9 mouse cellular contexts compared by ENCODE assay signal in genomic region chr15:98806071-98806808, GRCm38 (mm10). TPM values are rescaled to one million over a fixed set of nuclear protein-coding genes. Genes with fewer than 3 reads are reported as not detected.
DNase-seq lines count a peak whose midpoint lies in the region; ATAC-seq and TF ChIP-seq lines count a peak whose summit lies in the region.
"Had no signal": no experiment of that assay in that cellular context is flagged by ENCODE, and none has a peak within 500 bp of the region (broad histone marks: within the 10 kb centered on the region; RNA-seq: fewer than 3 reads in every experiment).

No protein-coding gene starts in this region.

- DNase-seq in heart, adult 11 months: no peak
- no peak for DNase-seq in ES-E14 (ENCODE audit: low read depth, low spot score)
- DNase-seq in forebrain, postnatal 0 days: no peak
- DNase-seq in liver, postnatal 0 days: no peak
- DNase-seq in frontal cortex, postnatal 36 days (ENCODE audit: low spot score in 2 of 2): no peak
- no peak for DNase-seq in layer of hippocampus, adult 8-10 months (ENCODE audit: low spot score in 2 of 2)
- DNase-seq in thymus, postnatal 25 days: no peak

- 5% methylated on average over 30 of the region's 30 CpGs for WGBS in heart, embryonic 12.5 days
- WGBS in forebrain, postnatal 0 days: 11% methylated on average over 30 of the region's 30 CpGs
- 12% methylated on average over 30 of the region's 30 CpGs for WGBS in liver, postnatal 0 days (ENCODE audit: insufficient replicate concordance)

- no peak for TF ChIP-seq CTCF in forebrain, postnatal 0 days (IDR thresholded peaks at IDR 0.05; ENCODE audit: low read depth)
- no peak for TF ChIP-seq CTCF in liver, postnatal 0 days (IDR thresholded peaks at IDR 0.05; ENCODE audit: low read depth)

- in situ Hi-C loops in ES-E14 (cut with MboI; ENCODE audit: low sequenced_read_pairs in 2 of 2, unreplicated experiment in 2 of 2): no loop called here

- peaks cover 7% of the 10 kb centered on the region for H3K36me3 ChIP-seq in heart, embryonic 12.5 days
- H3K36me3 ChIP-seq in ES-E14 (ENCODE audit: control insufficient read depth, insufficient read depth, low read length, poor library complexity, severe bottlenecking): no peaks in the 10 kb centered on the region
- H3K36me3 ChIP-seq in forebrain, postnatal 0 days (ENCODE audit: insufficient read depth): no peaks in the 10 kb centered on the region
- 0 out of 2 replicates have a peak, but pooled peaks cover 3% of the 10 kb centered on the region for H3K36me3 ChIP-seq in liver, postnatal 0 days (replicated peaks; ENCODE audit: insufficient read depth, low read length)

- H3K9ac ChIP-seq in heart, embryonic 12.5 days: peak overlapping the region; percentile 53; the same call in 1 of the 2 replicates
- H3K9ac ChIP-seq in ES-E14 (ENCODE audit: insufficient read depth, low read depth, low read length, poor library complexity, severe bottlenecking): no peak overlapping the region
- peak overlapping the region; percentile 53 for H3K9ac ChIP-seq in forebrain, postnatal 0 days
- H3K9ac ChIP-seq in liver, postnatal 0 days (replicated peaks): no peak overlapping the region

- no peak; the same call in 1 of the 2 replicates for ATAC-seq in heart, embryonic 12.5 days (ENCODE audit: insufficient number of reproducible peaks, low FRiP score)
- ATAC-seq in forebrain, postnatal 0 days: no peak
- ATAC-seq in liver, postnatal 0 days: no peak
- ATAC-seq: inflammation-experienced regulatory T-cells, adult 6 months had no signal

- H3K9me3 ChIP-seq in heart, embryonic 12.5 days (replicated peaks): no peaks in the 10 kb centered on the region
- no peaks in the 10 kb centered on the region for H3K9me3 ChIP-seq in ES-E14 (ENCODE audit: control insufficient read depth, insufficient read depth, low read depth, low read length)
- no peaks in the 10 kb centered on the region for H3K9me3 ChIP-seq in forebrain, postnatal 0 days (ENCODE audit: low read length)
- no peaks in the 10 kb centered on the region for H3K9me3 ChIP-seq in liver, postnatal 0 days (ENCODE audit: low read length)

- no peak for TF ChIP-seq EP300 in liver, postnatal 0 days (IDR thresholded peaks at IDR 0.05; ENCODE audit: low read depth)

- H3K4me2 ChIP-seq in heart, embryonic 12.5 days: peak overlapping the region; percentile 97
- H3K4me2 ChIP-seq in forebrain, postnatal 0 days (ENCODE audit: low read depth): peak overlapping the region; percentile 85
- peak overlapping the region; percentile 67 for H3K4me2 ChIP-seq in liver, postnatal 0 days (ENCODE audit: low read depth, low read length)

- peaks cover 95% of the 10 kb centered on the region for H3K27me3 ChIP-seq in heart, embryonic 12.5 days (replicated peaks)
- peaks cover 77% of the 10 kb centered on the region for H3K27me3 ChIP-seq in forebrain, postnatal 0 days (ENCODE audit: insufficient read depth, low read length)
- H3K27me3 ChIP-seq in liver, postnatal 0 days (ENCODE audit: insufficient read depth, low read length): peaks cover 88% of the 10 kb centered on the region

- H3K4me1 ChIP-seq in heart, embryonic 12.5 days (replicated peaks): peaks cover 62% of the 10 kb centered on the region
- peaks cover 0 to 14% of the 10 kb centered on the region in 2 experiments; a peak in 2 of 4 replicates for H3K4me1 ChIP-seq in ES-E14 (ENCODE audit: control insufficient read depth in 2 of 2, insufficient read depth in 2 of 2, low read length in 2 of 2, poor library complexity in 1 of 2)
- peaks cover 10% of the 10 kb centered on the region; the same call in 1 of the 2 replicates for H3K4me1 ChIP-seq in forebrain, postnatal 0 days (ENCODE audit: insufficient read depth)
- H3K4me1 ChIP-seq in liver, postnatal 0 days (ENCODE audit: insufficient read depth): peaks cover 27% of the 10 kb centered on the region

- H3K4me3 ChIP-seq in heart, embryonic 12.5 days: peak overlapping the region; percentile 56
- peak overlapping the region; percentile 46 to 56 for H3K4me3 ChIP-seq in ES-E14 (ENCODE audit: insufficient read depth in 1 of 2, low read depth in 1 of 2, low read length in 2 of 2, poor library complexity in 1 of 2, severe bottlenecking in 1 of 2)
- H3K4me3 ChIP-seq in forebrain, postnatal 0 days (ENCODE audit: low read depth, low read length): peak overlapping the region; percentile 44
- H3K4me3 ChIP-seq in liver, postnatal 0 days (ENCODE audit: low read depth, low read length): peak overlapping the region; percentile 27; the same call in 1 of the 2 replicates

- H3K27ac ChIP-seq in heart, embryonic 12.5 days (ENCODE audit: poor library complexity, severe bottlenecking): no peak overlapping the region
- H3K27ac ChIP-seq in ES-E14 (ENCODE audit: insufficient read depth, low read depth, low read length, poor library complexity, severe bottlenecking): no peak overlapping the region
- H3K27ac ChIP-seq in forebrain, postnatal 0 days (ENCODE audit: low read depth, low read length): no peak overlapping the region
- no peak overlapping the region for H3K27ac ChIP-seq in liver, postnatal 0 days (ENCODE audit: low read depth)

TF ChIP-seq in ES-E14, 5 proteins besides CTCF, POLR2A, EP300 and RAD21:
- TF ChIP-seq ZNF384 (IDR thresholded peaks at IDR 0.05; ENCODE audit: low read depth, low read length) (no peak), MAFK (IDR thresholded peaks at IDR 0.05; ENCODE audit: insufficient read depth, low read depth, low read length) (no peak), CHD2 (IDR thresholded peaks at IDR 0.05; ENCODE audit: low read depth, low read length) (no peak), HCFC1 (IDR thresholded peaks at IDR 0.05; ENCODE audit: borderline replicate concordance, insufficient read depth, low read length) (no peak), ZC3H11A (IDR thresholded peaks at IDR 0.05; ENCODE audit: borderline replicate concordance, low read depth, low read length) (no peak)

RNA-seq across cellular contexts. Expression of gene Ddn, which starts 3.0 kb away (rescaled TPM):
- 0.04 and 0.14 TPM in 2 replicates for polyA plus RNA-seq in heart, embryonic 12.5 days (2016; fragmentation: Nextera tagmentation; extraction: Ambion mirVana)
- total RNA-seq in ES-E14 (2012; rRNA removed): 0.11 and 0.22 TPM in 2 replicates
- 36.3 and 49.6 TPM in 2 replicates for total RNA-seq in forebrain, postnatal 0 days (2014; rRNA removed)
- 2.2 TPM in 2 replicates for polyA plus RNA-seq in forebrain, postnatal 0 days (2015; fragmentation: Nextera tagmentation; extraction: Ambion mirVana)
- polyA plus RNA-seq in liver, postnatal 0 days (2015; fragmentation: Nextera tagmentation; extraction: Ambion mirVana): not detected in 2 replicates
- 1,000 to 10,000 TPM; 1,258 to 1,383 (median 1,345) TPM for total RNA-seq in layer of hippocampus, adult 8-10 months (2022)
- polyA plus RNA-seq: inflammation-experienced regulatory T-cells, adult 6 months had no signal

RNA-seq across cellular contexts. Expression of gene Wnt1, which starts 16.6 kb away (rescaled TPM):
- polyA plus RNA-seq in heart, embryonic 12.5 days (2016; fragmentation: Nextera tagmentation; extraction: Ambion mirVana): not detected in 2 replicates
- not detected in 2 replicates for total RNA-seq in ES-E14 (2012; rRNA removed)
- not detected in 2 replicates for total RNA-seq in forebrain, postnatal 0 days (2014; rRNA removed)
- 0.33 and 0.35 TPM in 2 replicates for polyA plus RNA-seq in forebrain, postnatal 0 days (2015; fragmentation: Nextera tagmentation; extraction: Ambion mirVana)
- polyA plus RNA-seq in liver, postnatal 0 days (2015; fragmentation: Nextera tagmentation; extraction: Ambion mirVana): not detected in 2 replicates
- not detected for total RNA-seq in layer of hippocampus, adult 8-10 months (2022)

RNA-seq across cellular contexts. Expression of gene Prkag1, which starts 25.1 kb away (rescaled TPM):
- 81.5 and 83.5 TPM in 2 replicates for polyA plus RNA-seq in heart, embryonic 12.5 days (2016; fragmentation: Nextera tagmentation; extraction: Ambion mirVana)
- 36.6 and 54.7 TPM in 2 replicates for total RNA-seq in ES-E14 (2012; rRNA removed)
- total RNA-seq in forebrain, postnatal 0 days (2014; rRNA removed): 46.5 and 48.3 TPM in 2 replicates
- 55.0 and 58.4 TPM in 2 replicates for polyA plus RNA-seq in forebrain, postnatal 0 days (2015; fragmentation: Nextera tagmentation; extraction: Ambion mirVana)
- polyA plus RNA-seq in liver, postnatal 0 days (2015; fragmentation: Nextera tagmentation; extraction: Ambion mirVana): 42.0 and 47.4 TPM in 2 replicates
- 10 to 100 TPM; 49.0 to 55.2 (median 50.2) TPM for total RNA-seq in layer of hippocampus, adult 8-10 months (2022)

RNA-seq across cellular contexts. Expression of gene Wnt10b, which starts 28.3 kb away (rescaled TPM):
- polyA plus RNA-seq in heart, embryonic 12.5 days (2016; fragmentation: Nextera tagmentation; extraction: Ambion mirVana): not detected in 2 replicates
- 1.1 and 1.3 TPM in 2 replicates for total RNA-seq in ES-E14 (2012; rRNA removed)
- 0.31 and 1.1 TPM in 2 replicates for total RNA-seq in forebrain, postnatal 0 days (2014; rRNA removed)
- not detected in 2 replicates for polyA plus RNA-seq in forebrain, postnatal 0 days (2015; fragmentation: Nextera tagmentation; extraction: Ambion mirVana)
- 0.04 and 0.08 TPM in 2 replicates for polyA plus RNA-seq in liver, postnatal 0 days (2015; fragmentation: Nextera tagmentation; extraction: Ambion mirVana)
- total RNA-seq in layer of hippocampus, adult 8-10 months (2022): under 1 TPM; 0.16 to 0.59 (median 0.41) TPM

RNA-seq across cellular contexts. Expression of gene Arf3, which starts 43.2 kb away (rescaled TPM):
- 46.3 and 46.9 TPM in 2 replicates for polyA plus RNA-seq in heart, embryonic 12.5 days (2016; fragmentation: Nextera tagmentation; extraction: Ambion mirVana)
- 26.2 and 41.2 TPM in 2 replicates for total RNA-seq in ES-E14 (2012; rRNA removed)
- 99.6 and 116 TPM in 2 replicates for total RNA-seq in forebrain, postnatal 0 days (2014; rRNA removed)
- polyA plus RNA-seq in forebrain, postnatal 0 days (2015; fragmentation: Nextera tagmentation; extraction: Ambion mirVana): 62.5 and 104 TPM in 2 replicates
- 9.6 and 10.4 TPM in 2 replicates for polyA plus RNA-seq in liver, postnatal 0 days (2015; fragmentation: Nextera tagmentation; extraction: Ambion mirVana)
- 100 to 1,000 TPM; 730 to 835 (median 787) TPM for total RNA-seq in layer of hippocampus, adult 8-10 months (2022)

Comparison
In these comparisons a context has a peak if more than half of its experiments do, and no peak if none do; other contexts are left out.
1. H3K9ac ChIP-seq: peak in heart, embryonic 12.5 days (single experiment) and forebrain, postnatal 0 days (single experiment); none in ES-E14 (single experiment) and liver, postnatal 0 days (single experiment).
2. RNA of gene Ddn, which starts 3.0 kb away (total RNA-seq): 1,258 to 1,383 TPM in layer of hippocampus, adult 8-10 months; 36.3 to 49.6 TPM in forebrain, postnatal 0 days and 0.11 to 0.22 TPM in ES-E14; every median in the first group is over 10 times any median in the second.
3. Peak in every context shown above with its lines, with median percentiles within 50 percentile points of each other: H3K4me2 ChIP-seq and H3K4me3 ChIP-seq.